Mouse (Mus musculus) liver, adult 2 months (tissue): ENCODE results near the gene Larp1b. TPM values are rescaled to one million over a fixed set of nuclear protein-coding genes. Genes with fewer than 3 reads are reported as not detected.
A peak's percentile ranks its signal among the peaks of the same experiment; 100 is the strongest.

Experiments
- DNase-seq: peaks from one replicate; pipeline ENCODE4 v3.0.0-alpha.2; 2011; ENCODE audit warnings: low read depth, low spot score; ENCODE audit errors: extremely low read depth
- H3K27ac ChIP-seq: fragments of 200-500 bp; replicated peaks from 2 replicates; pipeline ENCODE4 v1.5.1; 2012; ENCODE audit warnings: low read depth, mild to moderate bottlenecking, control low read depth, inconsistent platforms, low read length; ENCODE audit not compliant: insufficient read depth
- H3K27me3 ChIP-seq: fragments of 200-500 bp; 2 replicates; pipeline ENCODE4 v1.6.1; 2012; ENCODE audit warnings: mild to moderate bottlenecking, moderate library complexity, low read length, inconsistent platforms; ENCODE audit not compliant: control insufficient read depth, insufficient read depth
- H3K36me3 ChIP-seq: fragments of 200-500 bp; 2 replicates; pipeline ENCODE4 v1.6.1; 2012; ENCODE audit warnings: low read length, inconsistent platforms; ENCODE audit not compliant: control insufficient read depth, insufficient read depth
- H3K4me1 ChIP-seq: fragments of 200-500 bp; 2 replicates; pipeline ENCODE4 v1.6.1; 2011; ENCODE audit warnings: low read length; ENCODE audit not compliant: control insufficient read depth, insufficient read depth
- H3K4me3 ChIP-seq: fragments of 200-500 bp; 2 replicates; pipeline ENCODE4 v1.5.1; 2011; ENCODE audit warnings: low read depth, mild to moderate bottlenecking, control low read depth, low read length, moderate library complexity; ENCODE audit not compliant: insufficient read depth
- H3K79me2 ChIP-seq: fragments of 200-500 bp; 2 replicates; pipeline ENCODE4 v1.6.1; 2012; ENCODE audit warnings: inconsistent platforms, mild to moderate bottlenecking, low read length, moderate library complexity; ENCODE audit not compliant: control insufficient read depth, insufficient read depth
- H3K9ac ChIP-seq: fragments of 200-500 bp; 2 replicates; pipeline ENCODE4 v1.6.1; 2012; ENCODE audit warnings: low read depth, mild to moderate bottlenecking, control low read depth, inconsistent platforms, low read length
- CTCF ChIP-seq: fragments of 200-500 bp; IDR thresholded peaks from 2 replicates; pipeline ENCODE4 v1.5.1; 2011; ENCODE audit warnings: low read depth, low read length, control low read depth
- POLR2A ChIP-seq: fragments of 200-500 bp; IDR thresholded peaks from 2 replicates; pipeline ENCODE4 v1.6.1; 2011; ENCODE audit warnings: low read length, control low read depth; ENCODE audit not compliant: insufficient read depth; ENCODE audit errors: extremely low read depth
- WGBS: fragments of 180-500 bp; shearing (Covaris S2); methylation state at CpG from one replicate; pipeline ENCODE4 v1.1.7; 2018; 5-methylcytosine and 5-hydroxymethylcytosine counted together
- polyA plus RNA-seq: library from polyadenylated mRNA; depleted of rRNA; stranded (reverse); fragments of >200 nt; gene quantifications from 2 replicates; pipeline ENCODE4 v1.2.3, GENCODE M21; 2012
- total RNA-seq: library from RNA; depleted of rRNA; stranded (reverse); fragments of >200 nt; gene quantifications from 2 replicates; pipeline ENCODE4 v1.2.3, GENCODE M21; 2014

The Larp1b gene
- total and polyA plus RNA-seq, 2 experiments, result 20.3 to 81.2 TPM

DNA sequence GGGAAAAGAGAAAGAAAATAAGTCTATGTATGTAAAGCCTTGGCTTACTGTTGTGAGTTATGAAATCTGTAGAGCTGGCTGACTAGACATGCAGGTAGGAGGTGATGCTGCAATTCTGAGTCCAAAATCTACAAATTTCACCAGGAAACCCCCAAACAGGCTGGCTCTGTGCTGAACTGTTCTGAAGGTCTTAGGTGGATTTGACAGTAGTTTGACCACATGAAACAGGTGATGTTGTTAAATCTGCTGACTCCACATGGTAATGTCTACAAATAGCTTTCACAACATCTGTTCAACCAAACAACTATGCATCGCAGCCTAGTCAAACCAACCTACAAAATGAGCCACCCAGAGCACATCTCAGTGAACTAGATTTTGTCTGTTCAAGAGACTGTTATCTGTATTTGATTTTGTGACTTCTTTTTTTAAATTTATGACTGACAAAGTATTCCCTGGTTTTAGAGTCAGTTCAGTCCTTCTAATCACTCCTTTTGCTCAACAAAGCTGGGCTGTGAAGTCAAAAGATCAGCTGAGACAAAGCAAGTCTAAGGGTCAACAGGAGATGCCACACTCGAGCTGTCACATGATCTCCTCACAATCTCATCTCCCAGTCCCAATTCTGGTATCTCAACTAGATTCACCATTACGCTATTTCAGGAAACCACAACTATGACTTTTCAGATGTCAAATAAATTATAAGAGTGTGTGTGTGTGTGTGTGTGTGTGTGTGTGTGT is 112.4 kb downstream of the Larp1b start:
- 25% methylated on average over 3 of the region's 3 CpGs for WGBS
- Histone ChIP-seq H3K79me2 (no peaks in the 10 kb centered on the region), H3K27me3 (no peaks in the 10 kb centered on the region), H3K4me3 (no peak overlapping the region), H3K9ac (no peak overlapping the region), H3K4me1 (peaks cover 21% of the 10 kb centered on the region), H3K27ac (peak overlapping the region; percentile 42; the same call in 1 of the 2 replicates), H3K36me3 (no peaks in the 10 kb centered on the region)
- TF ChIP-seq POLR2A (no peak), CTCF (no peak)
- DNase-seq, result peak; percentile 82

DNA sequence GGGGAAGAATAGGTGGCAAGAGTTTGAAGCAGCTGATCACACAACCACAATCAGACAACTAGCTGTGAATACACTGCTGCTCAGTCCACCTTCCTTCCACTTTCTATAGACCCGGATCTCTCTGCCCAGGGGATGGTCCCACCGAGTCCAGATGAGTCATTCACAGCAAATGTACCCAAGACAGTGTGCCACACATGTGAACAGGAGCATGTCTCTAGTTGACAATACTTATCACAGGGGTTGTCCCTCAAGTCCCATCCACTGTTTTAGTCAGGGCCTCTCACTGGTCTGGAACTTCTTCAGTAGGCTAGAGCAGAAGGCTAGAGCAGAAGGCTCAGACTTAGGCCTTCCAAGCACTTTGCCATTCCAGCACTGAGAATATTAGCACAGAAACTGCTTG is 113.1 kb downstream of the Larp1b start:
- H3K79me2 ChIP-seq, result no peaks in the 10 kb centered on the region
- 93% methylated on average over 2 of the region's 2 CpGs for WGBS

DNA sequence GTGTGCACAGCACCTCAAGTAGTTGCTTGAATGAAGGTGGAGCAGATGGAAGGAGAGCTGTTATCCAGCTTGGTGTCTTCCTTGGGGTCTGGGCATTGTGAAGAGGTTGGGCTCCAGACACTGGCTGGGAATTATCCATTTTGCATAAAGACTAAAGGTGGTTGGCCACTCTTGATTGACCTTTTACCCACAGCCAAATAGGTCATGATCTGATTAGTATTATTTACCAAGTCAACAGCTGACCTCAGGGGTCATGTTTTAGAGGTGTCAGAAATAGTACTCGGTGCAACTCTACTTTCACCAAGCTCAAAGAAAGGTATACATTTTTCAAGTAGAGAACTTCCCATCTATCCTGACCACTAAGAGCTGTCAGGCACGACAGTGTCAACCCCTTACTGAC is 115.7 kb downstream of the Larp1b start:
- no peak overlapping the region for H3K4me3 ChIP-seq
- 21% methylated on average over 2 of the region's 2 CpGs for whole genome bisulfite sequencing
- peak; percentile 91 for DNase-seq
- TF ChIP-seq POLR2A (no peak), CTCF (no peak)
- H3K27me3 ChIP-seq, result no peaks in the 10 kb centered on the region
- H3K9ac ChIP-seq, result no peak overlapping the region
- H3K4me1 ChIP-seq, result peaks cover 21% of the 10 kb centered on the region
- peaks cover 11% of the 10 kb centered on the region for H3K36me3 ChIP-seq
- H3K27ac ChIP-seq, result peak overlapping the region; percentile 64
- peaks cover 8% of the 10 kb centered on the region; the same call in 1 of the 2 replicates for H3K79me2 ChIP-seq

More for the DNA sequence above, 113.1 kb downstream of the Larp1b start:
- Histone ChIP-seq H3K4me1 (peaks cover 21% of the 10 kb centered on the region), H3K36me3 (0 out of 2 replicates have a peak, but pooled peaks cover 4% of the 10 kb centered on the region), H3K9ac (no peak overlapping the region), H3K27ac (peak overlapping the region; percentile 42; the same call in 1 of the 2 replicates), H3K4me3 (no peak overlapping the region), H3K27me3 (no peaks in the 10 kb centered on the region)
- no peak for DNase-seq
- no peak for TF ChIP-seq POLR2A
- TF ChIP-seq CTCF, result no peak

DNA sequence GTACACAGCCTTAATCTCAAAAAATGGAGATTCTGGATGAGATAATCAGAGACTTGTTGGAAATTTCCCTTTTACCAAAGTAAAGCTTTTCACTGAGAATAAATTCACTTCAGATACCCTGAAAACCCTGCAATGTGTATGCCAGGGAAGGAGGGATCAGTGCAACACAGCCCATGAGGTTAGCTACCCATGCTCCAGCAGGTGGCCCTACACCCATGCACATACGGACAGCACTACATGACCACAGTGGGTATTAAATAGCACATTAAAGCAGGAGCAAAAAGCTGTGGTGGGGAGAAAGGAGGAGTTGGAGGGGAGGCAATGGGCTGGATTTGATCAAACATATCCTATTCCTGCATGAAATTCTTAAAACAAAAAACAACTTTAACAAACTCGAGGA is 120.9 kb downstream of the Larp1b start:
- DNase-seq, result no peak
- H3K4me1 ChIP-seq, result peaks cover 6% of the 10 kb centered on the region
- H3K79me2 ChIP-seq, result peaks cover 23% of the 10 kb centered on the region; the same call in 1 of the 2 replicates
- no peak overlapping the region for H3K9ac ChIP-seq
- TF ChIP-seq CTCF (peak; percentile 50), POLR2A (no peak)
- WGBS, result 77% methylated on average over 2 of the region's 2 CpGs
- H3K36me3 ChIP-seq, result peaks cover 11% of the 10 kb centered on the region
- H3K27ac ChIP-seq, result no peak overlapping the region
- H3K27me3 ChIP-seq, result no peaks in the 10 kb centered on the region
- H3K4me3 ChIP-seq, result no peak overlapping the region

DNA sequence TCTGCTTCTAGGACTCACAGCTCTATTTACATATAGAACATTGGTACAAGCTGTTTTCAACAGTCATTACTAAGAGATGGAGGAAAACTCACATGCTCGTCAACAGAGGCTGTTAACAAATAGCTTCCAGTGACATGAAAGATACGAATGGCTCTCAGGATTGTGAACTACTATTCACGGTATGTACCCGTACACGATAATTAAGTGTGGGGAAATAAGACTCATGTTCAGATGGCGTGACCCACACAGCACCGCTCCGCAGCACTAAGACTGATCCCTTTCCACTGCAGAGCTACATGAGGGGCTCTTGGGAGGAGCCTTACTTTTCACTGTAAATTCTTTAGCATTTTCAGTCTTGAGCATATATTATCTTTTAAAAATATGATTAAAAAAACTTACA is 125.7 kb downstream of the Larp1b start:
- Histone ChIP-seq H3K36me3 (no peaks in the 10 kb centered on the region), H3K79me2 (peaks cover 32% of the 10 kb centered on the region; the same call in 1 of the 2 replicates), H3K27ac (no peak overlapping the region), H3K27me3 (no peaks in the 10 kb centered on the region), H3K4me3 (no peak overlapping the region), H3K4me1 (no peaks in the 10 kb centered on the region), H3K9ac (no peak overlapping the region)
- no peak for DNase-seq
- no peak for TF ChIP-seq CTCF
- TF ChIP-seq POLR2A, result no peak
- WGBS, result 92% methylated on average over 8 of the region's 8 CpGs

DNA sequence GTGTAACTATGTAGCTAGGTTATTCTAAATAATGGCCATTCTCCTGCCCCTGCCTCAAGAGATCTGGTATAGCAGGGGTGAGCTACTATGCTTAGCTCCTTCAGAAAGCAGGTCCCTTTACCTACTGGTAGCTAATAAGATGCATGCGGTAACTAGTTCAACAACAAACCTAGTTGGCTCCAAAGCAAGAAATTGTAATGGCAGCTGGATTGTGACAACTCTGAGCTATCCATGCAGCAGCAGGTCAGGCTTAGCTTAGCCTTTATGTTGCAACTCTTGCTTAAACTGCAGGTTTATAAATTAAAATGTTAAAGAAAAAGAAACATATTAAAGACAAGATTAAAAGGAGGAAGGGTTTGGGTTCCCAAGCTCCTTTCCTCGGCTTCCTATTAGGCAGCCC is 129.0 kb downstream of the Larp1b start:
- peaks cover 3% of the 10 kb centered on the region; the same call in 1 of the 2 replicates for H3K4me1 ChIP-seq
- H3K27me3 ChIP-seq, result no peaks in the 10 kb centered on the region
- no peak for TF ChIP-seq POLR2A
- no peak for TF ChIP-seq CTCF
- WGBS, result 99% methylated on average over 2 of the region's 2 CpGs
- H3K4me3 ChIP-seq, result no peak overlapping the region
- H3K27ac ChIP-seq, result no peak overlapping the region
- no peak overlapping the region for H3K9ac ChIP-seq
- no peak for DNase-seq
- peaks cover 30% of the 10 kb centered on the region; the same call in 1 of the 2 replicates for H3K79me2 ChIP-seq
- H3K36me3 ChIP-seq, result no peaks in the 10 kb centered on the region
